Mouse (Mus musculus) brain, adult 2 months (tissue): ENCODE measurements around the gene Fam98c.

Experiments used
- DNase-seq: peaks from one replicate; pipeline ENCODE4 v3.0.0; 2011; ENCODE audit warnings: low read depth, low spot score

Fam98c gene

DNA sequence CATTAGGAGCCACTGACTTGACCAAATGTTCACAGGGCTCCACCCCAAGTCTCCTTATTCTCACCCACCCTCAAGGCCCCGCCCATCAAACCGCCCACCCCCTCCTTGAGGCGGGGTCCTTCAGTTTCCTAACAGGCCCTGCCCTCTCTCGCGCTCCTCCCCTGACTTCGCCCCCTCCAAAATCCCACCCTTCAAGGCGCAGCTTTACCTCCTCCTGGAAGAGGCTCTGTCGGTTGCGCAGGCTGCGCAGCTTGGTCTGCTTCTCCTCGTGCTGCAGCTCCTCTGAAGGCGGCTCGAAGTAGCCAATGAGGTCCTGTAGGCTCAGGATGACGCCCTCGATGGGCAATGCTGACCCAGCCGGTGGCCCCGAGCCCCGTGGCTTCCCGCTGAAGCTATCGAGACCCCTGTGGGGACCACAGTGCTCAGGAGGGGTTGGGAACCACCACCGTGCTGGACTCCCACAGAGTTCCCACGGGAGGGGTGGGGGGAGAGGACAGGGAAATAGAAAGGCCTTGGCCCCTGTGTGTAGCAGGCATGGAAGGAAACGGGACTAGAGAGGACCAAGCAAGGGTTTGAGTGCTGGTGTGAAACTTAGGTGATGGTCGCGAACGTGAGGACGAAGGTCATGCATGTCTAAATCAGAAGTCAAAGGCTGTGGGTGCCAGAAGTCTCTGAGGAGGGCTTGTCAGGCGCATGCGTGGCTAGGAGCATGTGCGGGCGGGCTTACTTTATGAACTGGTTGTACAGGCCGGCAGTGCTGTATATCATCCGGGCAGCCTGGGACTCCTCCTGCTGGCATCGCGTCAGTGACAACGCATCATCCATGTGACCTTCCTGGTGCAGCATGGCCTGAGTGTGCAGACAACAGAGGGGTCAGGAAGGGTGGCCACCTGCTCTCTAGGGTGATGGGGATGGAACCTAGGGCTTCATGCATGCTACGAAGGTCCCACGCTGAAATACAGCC lies 46.8 kb downstream of the Fam98c start:
- peak; percentile 20 for DNase-seq
